Mouse (Mus musculus) CD8-positive naive resting alpha-beta T cell, adult 2 months (primary cell): ENCODE results near the gene Cidec.

ENCODE experiments used
- DNase-seq, 2 experiments: peaks; one replicate each; pipeline ENCODE4 v3.0.0; 2022; ENCODE audit warnings: low read depth in 2 of 2, low spot score in 2 of 2

Gene Cidec

DNA sequence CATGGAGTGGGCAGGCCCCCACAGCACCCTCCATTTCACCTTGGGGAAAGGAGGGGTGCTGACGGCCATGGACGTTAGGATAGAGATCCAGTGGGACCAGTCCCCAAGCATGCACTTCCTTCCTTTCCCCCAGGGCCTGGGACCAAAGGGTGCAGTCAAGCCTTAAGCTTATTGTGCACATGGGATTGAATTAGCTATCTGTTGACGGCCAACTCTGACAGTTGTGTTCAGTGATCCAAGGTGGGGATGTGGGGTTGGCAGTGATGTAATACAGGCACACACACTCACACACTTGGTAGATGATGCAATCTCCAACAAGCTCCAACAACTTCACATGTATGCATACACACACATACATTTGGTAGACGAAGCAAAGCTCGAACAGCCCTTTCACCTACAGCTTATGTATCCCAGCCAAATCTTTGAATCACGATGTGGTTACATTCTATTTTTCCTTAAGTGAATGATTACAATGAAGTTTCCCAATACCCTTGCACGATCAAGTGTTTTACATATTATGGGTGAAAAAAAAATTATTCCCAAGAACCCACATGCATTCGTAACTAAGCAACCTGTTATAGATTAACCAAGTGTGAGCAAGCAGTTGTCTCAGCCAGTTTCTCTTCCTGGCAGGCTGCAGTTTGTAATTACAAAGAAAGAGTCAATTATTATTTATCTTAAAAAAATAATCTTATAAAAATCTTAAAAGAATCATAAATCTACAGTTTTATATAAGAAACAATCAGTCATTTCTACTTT is 8.8 kb upstream of the Cidec start:
- no peak for DNase-seq

GRCm38 (mm10) chr6:113443091-113443490 is 7.5 kb upstream of the Cidec start:
- peak; percentile 5 to 12 for DNase-seq

DNA sequence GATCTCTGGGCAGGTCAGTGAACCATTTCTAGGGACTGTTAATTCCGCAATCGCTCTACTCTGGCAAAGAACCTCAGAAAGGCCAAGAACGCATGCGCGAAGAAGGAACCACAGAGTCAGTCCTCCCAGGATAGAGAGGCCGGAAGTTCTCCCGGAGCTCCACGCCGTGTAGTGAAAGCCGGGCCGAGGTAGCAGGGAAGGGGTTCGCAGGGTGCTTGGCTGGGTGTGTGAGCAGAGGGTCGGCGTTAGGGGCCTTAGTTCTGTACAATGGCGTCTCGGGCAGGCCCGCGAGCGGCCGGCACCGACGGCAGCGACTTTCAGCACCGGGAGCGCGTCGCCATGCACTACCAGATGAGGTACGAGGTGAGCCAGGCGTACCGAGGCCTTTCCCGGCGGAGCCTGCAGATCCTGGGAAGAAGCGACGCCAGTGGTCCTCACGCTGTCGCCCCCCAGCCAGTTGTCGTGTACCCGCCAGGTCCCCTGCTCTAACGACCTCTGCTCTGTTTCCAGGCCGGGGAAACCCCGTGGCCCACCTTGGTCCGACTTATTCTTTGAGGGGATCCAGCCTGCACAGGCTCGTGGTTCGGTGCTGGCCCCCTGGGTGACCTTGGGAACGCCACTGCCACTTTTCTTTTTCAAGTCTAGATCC is 7.0 kb upstream of the Cidec start, which contains the start of gene Jagn1:
Gene Jagn1, plus strand, starts transcription at position 128 of the 649 bp plus-strand sequence.
- peak; percentile 90 to 95 for DNase-seq

GRCm38 (mm10) chr6:113442087-113442441 is 6.5 kb upstream of the Cidec start:
- no peak for DNase-seq

- peak; percentile 63 to 74 for DNase-seq
Measured at GRCm38 (mm10) chr6:113441147-113441680, 5.7 kb upstream of the Cidec start.

GRCm38 (mm10) chr6:113440686-113441085 is 5.1 kb upstream of the Cidec start:
- no peak for DNase-seq

DNA sequence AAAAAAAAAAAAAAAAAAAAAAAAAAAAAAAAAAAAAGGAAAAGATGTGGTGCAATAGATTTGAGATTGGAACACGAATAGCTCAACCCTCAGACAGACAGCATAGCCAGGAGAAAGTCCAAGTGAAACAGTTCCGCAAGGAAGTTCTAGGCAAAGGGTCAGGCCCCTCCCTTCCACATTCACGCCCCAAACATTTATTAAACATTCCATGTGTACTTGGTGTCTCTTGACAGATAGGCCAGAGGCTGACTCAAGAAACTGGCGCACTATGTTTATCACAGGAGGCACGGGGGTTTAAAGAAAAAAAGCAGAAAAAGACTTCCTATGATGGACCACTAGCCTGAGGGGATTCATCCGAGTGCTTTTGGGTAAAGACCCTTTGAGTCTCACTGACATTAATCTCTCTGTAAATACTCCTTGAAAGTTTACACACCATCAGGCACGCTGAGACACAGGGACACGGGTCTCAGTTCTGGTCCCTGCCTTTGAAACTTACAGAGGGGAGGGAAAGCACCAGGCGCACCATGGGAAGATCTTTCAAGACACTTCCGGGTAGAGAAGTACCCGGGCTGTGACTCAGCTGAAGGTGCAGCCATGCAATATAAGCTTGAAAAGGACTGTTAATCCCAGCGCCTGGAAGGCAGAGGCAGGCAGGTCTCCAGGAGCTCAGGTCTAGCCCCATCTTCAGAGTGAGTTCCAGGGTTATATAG is 3.3 kb upstream of the Cidec start:
- no peak for DNase-seq

- DNase-seq, result no peak
Measured at GRCm38 (mm10) chr6:113437135-113437534, 1.6 kb upstream of the Cidec start.

- no peak for DNase-seq
Measured at GRCm38 (mm10) chr6:113434691-113435090, 869 bp downstream of the Cidec start.

DNA sequence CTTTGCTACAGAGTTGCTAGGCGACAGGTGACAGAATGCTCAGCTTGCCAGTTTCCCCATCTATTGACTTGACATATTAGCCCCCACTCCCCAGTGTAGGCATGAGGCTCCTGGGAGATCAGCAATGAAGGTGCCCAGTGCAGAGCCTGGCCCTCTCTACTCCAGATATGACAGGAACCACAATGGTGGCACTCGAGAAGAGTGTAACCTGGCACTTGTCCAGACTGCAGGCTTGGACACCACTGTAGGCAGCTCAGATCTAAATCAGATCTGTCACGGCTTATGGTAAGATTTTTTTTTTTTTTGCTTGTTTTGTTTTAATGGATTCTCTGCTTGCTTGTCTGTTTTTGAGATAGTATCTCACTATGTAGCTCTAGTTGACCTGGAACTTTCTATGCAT is 1.9 kb downstream of the Cidec start:
- DNase-seq, result no peak

- no peak for DNase-seq
Measured at GRCm38 (mm10) chr6:113431801-113432200, 3.8 kb downstream of the Cidec start.

- no peak for DNase-seq
Measured at GRCm38 (mm10) chr6:113430846-113431245, 4.7 kb downstream of the Cidec start.

DNA sequence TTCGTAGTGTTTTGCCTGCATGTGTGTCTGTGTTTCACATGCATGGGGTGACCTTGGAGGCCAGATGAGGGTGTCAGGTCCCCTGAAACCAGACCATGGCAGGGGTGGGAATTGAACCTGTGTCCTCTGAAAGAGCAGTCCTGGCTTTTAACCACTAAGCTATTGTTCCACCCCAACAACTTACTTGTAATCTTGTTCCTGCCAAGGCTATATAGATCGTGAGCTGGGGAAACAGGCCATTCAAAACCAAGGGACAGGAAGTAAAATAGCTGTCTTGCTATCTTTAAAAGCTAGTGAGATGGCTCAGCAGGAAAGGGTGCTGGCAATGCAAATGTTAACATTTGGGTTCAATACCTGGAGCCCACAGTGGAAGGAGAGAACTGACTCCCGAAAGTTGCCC is 5.6 kb downstream of the Cidec start:
- no peak for DNase-seq

- DNase-seq, result no peak
Measured at GRCm38 (mm10) chr6:113428006-113428405, 7.6 kb downstream of the Cidec start.

- DNase-seq, result peak; percentile 40 to 49
Measured at GRCm38 (mm10) chr6:113427397-113427796, 8.2 kb downstream of the Cidec start.

DNA sequence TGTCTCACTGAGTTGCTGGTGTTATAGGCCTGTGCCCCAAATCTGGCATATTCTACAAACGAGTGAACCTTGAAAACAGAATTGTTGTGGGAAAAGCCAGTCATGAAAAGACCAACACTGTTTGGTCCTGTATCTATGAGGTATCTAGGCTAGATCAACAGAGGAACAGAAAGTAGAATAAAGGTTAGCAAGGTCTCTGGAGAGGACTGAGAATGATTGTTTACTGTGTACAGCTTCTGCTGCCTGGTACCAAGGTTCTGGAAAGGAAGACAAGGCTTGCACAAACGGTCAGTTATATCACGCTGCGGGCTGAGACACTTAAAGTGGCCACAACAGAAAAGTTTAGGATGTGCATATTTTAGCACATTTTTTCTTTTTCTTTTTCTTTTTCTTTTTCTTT is 8.9 kb downstream of the Cidec start:
- DNase-seq, result no peak

DNA sequence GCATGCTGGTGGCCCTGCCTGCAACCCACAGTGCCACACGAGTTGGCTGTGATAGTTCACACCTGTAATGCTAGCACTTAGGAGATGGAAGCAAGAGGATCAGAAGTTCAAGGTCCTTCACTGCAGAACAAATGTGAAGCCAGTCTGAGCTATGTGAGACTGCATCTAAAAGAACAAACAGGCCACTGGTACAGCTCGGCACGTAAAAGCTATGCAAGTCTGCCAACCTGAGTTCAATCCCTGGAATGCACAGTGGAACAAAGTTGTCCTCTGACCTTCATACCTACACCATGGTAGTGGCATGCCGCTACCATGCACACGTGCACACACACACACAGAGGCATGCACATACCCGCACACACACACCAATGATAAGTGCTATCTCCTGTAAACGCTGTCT is 11.4 kb downstream of the Cidec start:
- no peak for DNase-seq

DNA sequence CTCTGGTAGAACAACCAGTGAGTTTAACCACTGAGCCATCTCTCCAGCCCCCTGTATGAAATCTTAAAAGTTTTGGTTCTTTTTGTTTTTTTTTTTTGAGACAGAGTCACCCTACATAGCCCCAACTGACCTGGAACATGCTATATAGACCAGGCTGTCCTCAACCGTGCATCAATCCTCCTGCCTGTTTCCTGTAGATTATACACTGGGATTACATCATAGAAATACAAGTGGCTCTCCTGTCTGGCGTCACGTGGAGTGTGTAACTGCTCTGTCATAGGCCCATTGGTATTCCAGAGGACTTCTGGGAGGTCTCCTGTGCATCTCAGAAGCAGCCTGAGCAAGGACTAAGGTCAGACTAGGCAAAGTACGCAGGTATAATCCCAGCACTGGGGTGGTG is 12.6 kb downstream of the Cidec start:
- no peak for DNase-seq

GRCm38 (mm10) chr6:113419199-113419587 is 16.4 kb downstream of the Cidec start, which contains the start of gene Rpusd3:
Gene Rpusd3 (minus strand): TSS chr6:113419340.
- peak; percentile 96 to 98 for DNase-seq

- no peak for DNase-seq
Measured at GRCm38 (mm10) chr6:113418441-113419198, 16.9 kb downstream of the Cidec start.

- DNase-seq, result no peak
Measured at GRCm38 (mm10) chr6:113416416-113416815, 19.1 kb downstream of the Cidec start.
